Mouse (Mus musculus) lung, postnatal 36 days (tissue): ENCODE data around the gene Lcorl.

Experiments used
- DNase-seq: peaks from one replicate; pipeline ENCODE4 v3.0.0; 2022; ENCODE audit warnings: mixed read lengths

Gene Lcorl

DNA sequence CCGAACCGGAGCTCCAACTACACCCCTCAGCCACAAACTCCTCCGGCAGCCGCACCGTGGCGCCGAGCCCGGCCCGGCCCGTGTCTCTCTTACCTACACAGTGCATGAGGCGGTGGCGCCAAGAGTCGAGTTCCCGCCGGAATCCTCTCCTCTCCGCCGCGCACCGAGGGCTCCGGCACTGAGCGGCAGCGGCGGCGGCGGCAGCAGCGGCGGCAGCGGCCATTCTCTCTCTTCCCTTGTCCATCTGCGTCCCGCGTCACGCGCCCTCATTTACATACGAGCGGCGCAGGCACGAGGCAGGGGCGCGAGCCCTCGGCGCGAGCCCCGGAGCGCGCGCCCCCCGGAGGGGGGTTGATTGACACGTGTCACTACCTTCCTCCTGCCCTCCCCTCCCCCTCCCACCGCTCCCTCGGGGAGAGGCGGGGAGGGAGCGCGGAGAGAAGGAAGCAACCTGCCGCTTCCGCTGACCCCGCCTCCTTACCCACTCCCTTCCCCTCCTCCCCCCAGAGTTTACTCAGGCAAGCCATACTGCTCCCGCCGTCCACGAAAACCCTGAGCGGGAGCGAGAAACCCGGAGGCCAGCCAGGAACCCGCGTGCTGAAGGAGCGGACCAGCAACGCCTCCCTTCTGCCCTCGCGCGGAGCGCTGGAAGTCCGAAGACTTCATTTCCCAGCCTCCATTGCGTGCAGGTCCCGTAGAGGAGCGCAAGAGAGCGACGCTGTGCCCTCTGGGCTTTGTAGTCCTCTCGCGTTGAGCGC lies at the start of gene Lcorl:
Gene Lcorl (minus strand): TSS at position 362 of the 758 bp plus-strand sequence.
- DNase-seq = peak; percentile 96

DNA sequence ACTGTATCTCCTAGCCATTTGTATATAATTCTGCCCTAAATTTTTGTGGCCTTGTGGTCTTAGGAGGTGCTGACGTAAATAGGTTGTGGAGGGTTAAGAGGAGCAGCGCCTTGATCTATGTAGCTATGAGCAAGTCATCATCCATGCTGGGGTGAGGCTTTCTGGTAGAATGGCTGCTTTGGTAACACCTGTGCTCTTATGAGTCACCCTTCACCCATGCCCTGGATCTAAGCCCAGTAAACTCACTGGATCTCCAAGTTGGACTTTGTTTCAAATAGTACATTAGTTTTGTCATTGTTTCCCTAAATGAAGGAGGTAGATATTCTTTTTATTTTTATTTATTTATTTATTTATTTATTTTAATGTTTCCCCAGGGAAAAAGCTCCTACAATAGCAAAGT lies 47.3 kb upstream of the Lcorl start:
- no peak for DNase-seq

DNA sequence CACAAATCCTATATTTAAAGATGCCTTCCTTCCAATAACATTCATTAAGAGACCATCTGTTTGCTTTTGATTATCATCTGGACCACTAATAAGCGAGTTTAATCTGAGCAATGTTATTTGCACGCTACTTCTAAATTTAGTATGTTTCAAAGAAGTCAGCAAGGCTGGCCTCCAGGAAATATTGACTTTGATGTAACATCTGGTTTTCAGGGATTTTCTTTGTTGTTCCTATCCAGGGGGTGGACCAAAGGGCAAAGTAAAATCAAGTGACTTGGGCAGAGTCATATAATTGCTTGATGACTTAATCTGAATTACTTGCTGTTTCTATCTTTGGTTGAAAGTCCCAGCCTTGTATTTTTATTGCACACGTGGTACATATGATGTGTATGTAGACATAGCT lies 45.8 kb upstream of the Lcorl start:
- no peak for DNase-seq

DNA sequence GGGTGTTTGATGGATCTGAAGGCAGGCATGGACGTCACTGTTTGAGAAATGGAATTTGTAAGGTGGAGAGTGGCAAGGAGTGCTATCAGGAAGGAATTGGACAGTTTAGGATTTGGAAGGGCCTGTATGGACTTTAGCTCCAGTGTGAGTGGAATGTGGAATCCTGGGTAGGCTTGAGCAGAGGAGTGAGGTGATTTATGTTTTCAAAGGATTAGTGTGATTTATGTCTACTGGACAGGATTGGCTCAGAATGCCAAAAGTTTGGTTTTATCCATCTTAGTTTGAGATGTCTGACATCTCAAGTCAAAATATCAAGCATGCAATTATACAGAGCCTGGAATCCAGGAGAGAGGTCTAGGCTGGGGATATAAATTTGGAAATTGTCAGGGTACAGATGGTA lies 37.9 kb upstream of the Lcorl start:
- no peak for DNase-seq

DNA sequence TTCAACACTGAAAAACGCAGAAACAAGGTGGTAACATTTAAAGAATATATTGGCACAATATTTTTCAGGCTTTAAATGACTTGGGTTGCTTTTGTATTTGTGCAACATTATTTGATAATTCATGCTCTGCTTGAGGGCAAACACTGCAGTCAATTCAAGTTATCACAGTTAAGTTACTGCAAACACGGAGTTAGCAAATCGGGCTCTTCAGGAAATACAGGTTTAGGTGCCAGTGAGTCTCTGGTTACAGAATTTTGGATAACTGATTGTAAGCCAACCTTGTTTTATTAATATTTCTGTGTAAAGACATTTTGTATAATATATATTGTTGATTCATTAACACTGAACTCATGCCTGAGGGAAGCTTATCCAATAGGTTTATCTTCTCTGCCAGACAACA lies 36.3 kb upstream of the Lcorl start:
- peak; percentile 4 for DNase-seq

DNA sequence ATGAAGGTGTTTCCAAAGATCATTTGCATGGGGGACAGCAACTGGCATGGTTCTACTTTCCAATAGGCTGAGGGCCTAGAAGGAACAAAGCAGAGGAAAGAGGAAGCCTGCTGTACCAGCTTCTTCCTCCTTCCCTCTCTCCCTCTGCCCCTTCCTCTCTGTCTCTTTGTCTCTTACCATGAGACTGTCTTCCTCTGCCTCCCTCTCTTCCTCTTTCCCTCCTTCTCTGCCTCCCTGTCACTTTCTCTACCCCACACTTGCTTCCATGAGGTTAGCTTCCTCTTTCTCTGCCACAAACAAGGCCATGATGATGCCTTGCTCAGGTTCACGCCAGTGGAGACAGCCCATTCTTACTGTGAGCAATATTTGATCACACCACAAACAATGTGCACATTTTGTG lies 18.9 kb upstream of the Lcorl start:
- DNase-seq = no peak

DNA sequence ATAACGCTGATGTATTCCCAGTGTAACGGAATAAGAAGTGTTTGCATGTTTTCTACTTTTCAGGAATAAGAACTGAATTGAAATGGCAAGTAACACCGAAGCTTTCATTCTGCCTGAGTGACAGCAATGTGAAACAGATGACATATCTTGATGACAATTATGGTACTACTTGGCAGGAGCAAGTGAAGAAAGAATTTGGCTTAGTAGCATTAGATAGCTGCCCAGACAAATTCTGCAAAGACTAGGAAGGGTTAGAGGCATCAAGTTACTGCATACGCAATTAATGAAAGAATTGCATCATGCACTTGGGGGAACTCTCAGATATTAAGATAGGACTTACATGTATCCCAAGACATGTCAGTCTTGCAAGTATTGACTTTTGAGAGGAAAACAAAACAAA lies 18.1 kb upstream of the Lcorl start:
- peak; percentile 24 for DNase-seq

GRCm38 (mm10) chr5:45874284-45875030 lies 17.0 kb upstream of the Lcorl start:
- DNase-seq = no peak

DNA sequence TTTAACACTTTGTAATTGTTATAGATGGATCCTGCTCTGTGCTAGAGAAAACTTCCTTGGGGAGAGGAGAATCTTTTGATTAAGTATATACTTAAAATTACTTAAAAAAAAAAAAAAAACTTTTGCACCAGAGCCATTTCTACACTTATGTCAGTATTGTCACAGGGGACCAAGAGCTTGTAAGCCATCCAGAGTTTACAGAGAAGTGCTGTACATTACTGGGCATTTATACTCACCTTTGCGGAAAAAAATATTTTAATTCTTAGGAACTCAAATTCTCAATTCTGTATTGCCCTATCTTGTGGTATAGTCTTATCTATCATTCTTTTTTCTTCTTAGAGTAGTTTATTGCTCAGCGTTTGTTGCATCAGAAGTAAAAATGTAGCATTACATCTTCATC lies 953 bp upstream of the Lcorl start:
- DNase-seq = no peak

GRCm38 (mm10) chr5:45856876-45857253 lies 550 bp downstream of the Lcorl start:
- no peak for DNase-seq

- DNase-seq = peak; percentile 65
Measured at GRCm38 (mm10) chr5:45856303-45856821, 1.1 kb downstream of the Lcorl start.

GRCm38 (mm10) chr5:45855526-45856302 lies 1.7 kb downstream of the Lcorl start:
- DNase-seq = peak; percentile 61

DNA sequence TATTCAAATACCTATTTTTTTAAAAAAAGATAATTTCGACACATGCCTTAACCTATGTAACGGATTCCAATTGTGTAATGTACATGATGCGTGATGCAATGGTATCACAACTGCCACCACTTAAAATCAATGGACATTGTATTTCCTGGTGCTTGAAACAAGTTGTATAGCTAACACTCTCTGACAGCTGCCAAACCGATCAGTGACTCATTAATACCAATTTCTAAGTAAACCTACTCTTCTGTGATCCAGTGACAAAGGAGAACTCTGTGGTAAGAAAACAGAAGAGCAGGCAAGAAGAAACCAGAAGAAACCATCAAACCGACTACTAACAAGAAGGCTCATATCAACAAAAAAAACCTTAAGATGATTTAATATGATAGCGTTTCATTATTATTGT lies 12.7 kb downstream of the Lcorl start:
- DNase-seq = peak; percentile 22

DNA sequence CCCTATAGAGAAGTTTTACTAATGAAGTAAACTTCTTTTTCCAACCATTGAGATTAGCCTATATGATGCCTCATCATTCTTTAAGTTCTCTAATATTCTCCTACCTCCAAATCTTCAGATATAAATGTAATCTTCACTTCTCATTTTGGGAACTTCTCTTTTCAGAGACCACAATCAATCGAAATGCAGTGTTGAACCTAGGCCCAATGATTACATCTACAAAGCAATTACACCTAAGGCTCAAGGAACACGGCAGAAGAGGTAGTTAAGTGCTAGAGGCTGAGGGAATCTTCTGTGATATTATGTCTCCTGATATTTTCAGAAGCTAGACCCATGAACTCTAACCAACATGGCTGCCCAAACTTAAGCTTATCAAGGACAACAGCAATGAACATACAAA lies 22.3 kb downstream of the Lcorl start:
- no peak for DNase-seq

- DNase-seq = no peak
Measured at GRCm38 (mm10) chr5:45811527-45811926, 45.9 kb downstream of the Lcorl start.

GRCm38 (mm10) chr5:45791864-45792263 lies 65.6 kb downstream of the Lcorl start:
- DNase-seq = no peak

DNA sequence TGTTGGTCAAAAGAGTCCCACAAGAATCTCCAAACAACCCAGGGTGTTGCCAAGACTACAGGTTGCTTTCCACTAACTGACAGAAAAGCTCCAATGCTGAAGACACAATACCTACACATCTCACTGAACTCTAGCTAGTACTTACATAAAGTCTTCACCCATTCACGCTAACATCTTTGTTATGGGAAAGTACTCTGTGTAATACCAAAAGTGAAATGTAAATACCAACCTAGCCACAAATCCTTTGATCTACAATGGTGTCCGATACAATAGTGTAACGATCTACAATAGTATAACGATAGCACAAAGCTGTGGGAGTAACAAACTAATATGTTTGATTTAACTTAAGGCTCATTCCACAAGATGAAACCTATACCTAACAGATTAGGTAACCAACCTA lies 67.2 kb downstream of the Lcorl start:
- DNase-seq = no peak

GRCm38 (mm10) chr5:45757502-45758121 lies 99.8 kb downstream of the Lcorl start:
- DNase-seq = no peak

- DNase-seq = no peak
Measured at GRCm38 (mm10) chr5:45737911-45738310, 119.5 kb downstream of the Lcorl start.

- no peak for DNase-seq
Measured at GRCm38 (mm10) chr5:45733751-45734150, 123.7 kb downstream of the Lcorl start.

- peak; percentile 5 for DNase-seq
Measured at GRCm38 (mm10) chr5:45718848-45719488, 138.4 kb downstream of the Lcorl start.

GRCm38 (mm10) chr5:45709653-45710052 lies 147.8 kb downstream of the Lcorl start:
- no peak for DNase-seq
